Mouse (Mus musculus) thymus, postnatal 10 days (tissue): ENCODE measurements around the gene Thnsl1.
"Not testable (repeated sequence)": the region's sequence is repeated elsewhere in the genome, so short reads cannot be mapped to it uniquely, and the experiment has no call there.

Experiments used
- DNase-seq, 2 experiments: peaks; one replicate each; pipeline ENCODE4 v3.0.0; 2021; ENCODE audit warnings: low spot score in 2 of 2

Gene Thnsl1

DNA sequence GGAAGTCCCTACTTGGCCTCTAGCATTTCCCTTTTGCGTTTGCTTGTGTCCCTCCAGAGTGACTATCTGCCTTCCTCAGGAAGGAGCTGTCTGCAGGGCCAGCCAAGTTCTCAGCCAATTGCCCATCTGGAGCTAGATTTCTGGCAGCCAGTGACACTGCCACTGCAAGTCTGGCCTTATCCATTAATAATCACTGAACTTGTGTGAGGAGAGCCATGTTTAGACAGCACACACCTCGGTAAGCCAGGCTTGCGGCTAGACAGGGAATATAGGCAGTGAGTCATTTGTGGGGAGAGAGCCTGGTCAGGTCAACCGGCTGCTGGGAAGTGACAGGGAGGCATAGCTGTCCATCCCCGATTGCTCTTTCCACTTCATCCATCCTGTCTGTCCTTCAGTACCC lies 31.3 kb downstream of the Thnsl1 start:
- DNase-seq: no peak

DNA sequence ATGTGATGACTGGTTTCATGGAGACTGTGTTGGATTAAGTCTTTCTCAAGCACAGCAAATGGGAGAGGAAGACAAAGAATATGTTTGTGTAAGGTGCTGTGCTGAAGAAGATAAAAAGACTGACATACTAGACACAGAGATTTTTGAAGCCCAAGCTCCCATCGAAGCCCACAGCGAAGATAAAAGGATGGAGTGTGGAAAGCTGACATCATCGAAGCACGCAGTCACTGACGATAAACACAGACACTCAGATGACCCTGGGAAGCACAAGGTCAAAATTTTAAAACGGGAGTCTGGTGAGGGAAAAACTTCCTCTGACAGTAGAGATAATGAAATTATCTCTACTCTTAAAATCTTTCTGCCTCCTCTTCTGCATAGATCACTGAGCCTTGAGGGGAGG lies 38.6 kb downstream of the Thnsl1 start:
- not testable (repeated sequence) for DNase-seq

DNA sequence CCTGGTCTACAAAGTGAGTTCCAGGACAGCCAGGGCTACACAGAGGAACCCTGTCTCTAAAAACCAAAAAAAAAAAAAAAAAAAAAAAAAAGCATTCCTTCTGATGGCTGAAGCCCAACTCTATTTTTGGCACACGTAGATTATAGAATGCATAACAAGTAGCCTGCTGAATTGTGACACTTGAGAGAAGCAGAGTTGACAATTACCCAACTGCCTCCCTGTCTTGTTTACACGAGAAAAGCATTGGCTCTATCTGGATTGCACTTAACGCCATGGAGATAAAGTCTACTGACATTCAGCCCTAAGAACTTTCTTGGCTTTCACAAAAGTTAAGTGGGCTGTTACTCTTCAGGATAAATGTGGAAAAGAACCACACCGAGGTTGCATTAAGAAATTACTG lies 39.5 kb downstream of the Thnsl1 start:
- DNase-seq: no peak

DNA sequence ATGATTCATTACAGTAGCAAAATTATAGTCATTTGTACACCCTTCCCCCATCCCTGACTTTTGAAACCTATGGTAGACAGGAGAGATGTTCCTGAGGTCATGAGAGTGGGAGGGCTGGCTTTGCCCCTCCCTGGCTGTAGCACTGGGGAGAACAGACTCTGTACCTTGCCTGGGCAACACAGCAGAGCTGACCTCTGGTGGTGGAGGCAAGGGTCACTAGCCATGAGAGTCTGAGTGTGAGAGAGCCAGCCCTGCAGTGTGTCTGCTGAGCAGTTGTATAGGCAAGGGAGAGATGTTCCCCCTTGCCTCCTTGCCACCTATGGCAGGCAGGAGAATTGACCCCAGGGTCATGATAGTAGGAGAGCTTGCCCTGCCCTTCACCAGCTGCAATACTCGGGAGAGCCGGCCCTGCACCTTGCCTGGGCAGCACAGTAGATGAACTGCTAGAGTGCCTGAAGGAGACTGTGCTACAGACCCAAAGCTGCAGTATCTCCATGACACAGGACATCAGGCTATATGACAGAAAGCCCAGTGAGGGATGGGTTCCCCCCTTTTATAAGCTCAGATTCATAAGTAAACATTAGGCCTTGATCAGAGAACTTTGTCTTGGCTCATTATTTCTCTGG lies 40.1 kb downstream of the Thnsl1 start:
- DNase-seq: no peak

DNA sequence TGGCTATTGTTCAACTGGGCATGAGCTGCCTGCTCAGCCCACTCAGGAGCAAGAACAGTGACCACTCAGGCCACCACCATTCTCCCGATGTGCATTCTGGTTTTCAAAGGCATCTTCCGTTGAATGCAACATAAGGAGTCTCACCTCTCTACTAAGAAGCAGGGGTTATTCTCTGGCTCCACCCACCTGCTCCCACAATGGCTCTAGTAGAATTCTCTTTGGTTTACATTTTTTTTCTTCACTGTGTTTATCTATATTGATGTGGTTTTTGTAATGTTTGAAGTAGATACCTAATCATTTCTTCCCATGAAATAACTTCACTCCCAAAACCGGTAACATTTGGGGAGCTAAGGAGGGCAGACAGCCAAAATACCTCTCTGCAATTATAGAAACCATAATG lies 48.1 kb downstream of the Thnsl1 start:
- no peak for DNase-seq

DNA sequence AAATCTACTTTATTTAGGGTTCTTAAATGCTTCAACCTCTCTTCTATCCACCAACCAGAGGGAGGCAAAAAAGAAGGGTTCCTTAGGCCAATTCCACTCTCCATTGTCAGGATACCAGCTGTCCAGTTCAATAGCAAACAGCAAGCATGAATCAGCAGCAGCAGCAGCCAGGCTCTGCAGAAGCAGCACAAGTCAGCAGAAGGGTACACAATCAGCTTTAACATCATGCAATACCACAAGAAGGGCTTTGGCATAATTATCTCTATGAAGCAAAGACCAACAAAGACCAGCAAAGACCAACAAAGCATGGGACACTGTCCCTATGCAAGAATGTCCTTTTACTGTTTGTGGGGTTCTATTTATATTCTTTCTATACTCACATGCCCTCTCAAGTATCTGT lies 48.8 kb downstream of the Thnsl1 start:
- no peak for DNase-seq

DNA sequence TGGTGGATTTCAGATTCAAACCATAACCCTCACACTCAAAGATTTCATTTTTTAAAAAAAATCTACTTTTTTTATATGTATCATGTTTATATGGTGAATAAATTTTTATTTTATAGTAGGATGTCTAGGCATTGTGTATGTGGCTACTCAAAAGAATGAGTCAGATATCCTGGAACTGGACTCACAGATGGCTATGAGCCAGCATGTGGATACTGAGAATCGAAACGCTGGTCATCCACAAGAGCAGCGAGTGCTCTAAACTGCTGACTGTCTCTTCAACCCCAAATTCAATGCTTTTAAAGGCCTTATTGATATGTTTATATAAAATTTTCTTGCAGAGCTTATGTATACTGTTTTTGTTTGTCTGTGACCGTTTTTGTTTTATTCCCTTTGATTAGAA lies 52.8 kb downstream of the Thnsl1 start:
- no peak for DNase-seq

DNA sequence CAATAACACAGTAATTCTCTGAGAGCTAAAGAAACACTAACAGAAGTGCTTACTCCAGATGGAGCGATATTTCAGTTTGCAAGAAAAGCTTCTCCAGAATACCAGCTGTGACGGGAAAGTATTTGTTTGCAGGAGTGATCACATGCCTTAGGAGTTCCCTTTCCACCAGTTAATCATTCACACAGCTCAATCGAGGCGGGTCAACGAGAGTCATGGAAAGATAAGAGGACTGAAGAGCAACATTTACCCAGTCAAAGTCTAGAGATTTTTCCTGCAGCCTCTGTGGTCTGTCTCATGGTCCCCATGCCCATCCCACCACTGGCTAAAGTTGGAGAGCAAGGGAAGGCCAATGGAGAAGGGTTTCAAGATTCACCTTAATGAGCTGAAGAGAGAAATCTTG lies 53.6 kb downstream of the Thnsl1 start:
- no peak for DNase-seq

DNA sequence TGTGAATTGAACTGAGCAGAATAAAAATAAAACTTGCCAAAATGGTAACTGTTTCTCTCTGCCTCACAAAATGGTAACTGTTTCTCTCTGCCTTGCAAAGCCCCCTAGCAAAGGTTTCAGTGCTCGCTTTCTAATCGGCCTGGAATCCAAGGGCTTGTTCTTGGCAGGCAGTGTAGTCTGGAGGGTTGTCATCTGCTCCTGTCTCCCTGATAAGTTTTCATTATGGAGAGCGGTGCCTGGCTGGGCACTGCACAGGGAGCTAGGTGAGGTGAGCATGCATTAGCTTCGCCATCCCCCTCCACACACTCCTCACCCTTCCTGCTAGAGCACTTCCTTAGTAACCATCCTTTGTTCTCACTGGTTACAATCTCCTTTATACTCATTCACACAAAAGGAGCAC lies 54.5 kb downstream of the Thnsl1 start:
- DNase-seq: no peak

DNA sequence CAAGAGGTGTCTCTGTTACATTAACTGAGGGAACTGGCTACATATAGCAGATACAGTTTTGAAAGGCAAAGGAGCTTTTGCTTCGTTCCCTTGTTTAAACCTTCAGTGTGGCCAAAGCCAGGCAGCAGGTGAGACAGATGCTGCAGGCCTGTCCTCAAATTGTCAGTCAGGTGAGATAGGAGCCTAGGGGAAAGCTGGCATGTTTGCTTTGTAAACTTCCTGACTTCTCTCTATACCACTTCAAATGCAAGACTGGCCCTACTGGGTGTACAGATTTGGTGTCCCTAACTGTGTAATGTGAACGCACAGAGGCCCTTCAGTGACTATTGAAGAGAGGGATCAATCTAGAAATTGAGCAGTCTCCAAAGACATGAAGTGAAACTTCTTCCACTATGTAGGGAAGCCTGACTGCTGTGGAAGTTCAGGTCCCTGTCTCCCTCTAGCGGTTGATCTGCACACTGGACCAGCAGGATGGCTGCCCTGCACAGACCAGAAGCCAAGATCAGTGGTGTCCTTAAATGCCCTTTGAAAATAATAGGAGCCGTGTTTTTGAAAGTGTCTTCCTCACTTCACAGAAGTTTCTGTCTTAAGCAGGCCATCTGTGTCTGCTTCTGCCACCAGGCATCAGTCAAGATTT lies 56.0 kb downstream of the Thnsl1 start:
- DNase-seq: peak; percentile 5 to 54

DNA sequence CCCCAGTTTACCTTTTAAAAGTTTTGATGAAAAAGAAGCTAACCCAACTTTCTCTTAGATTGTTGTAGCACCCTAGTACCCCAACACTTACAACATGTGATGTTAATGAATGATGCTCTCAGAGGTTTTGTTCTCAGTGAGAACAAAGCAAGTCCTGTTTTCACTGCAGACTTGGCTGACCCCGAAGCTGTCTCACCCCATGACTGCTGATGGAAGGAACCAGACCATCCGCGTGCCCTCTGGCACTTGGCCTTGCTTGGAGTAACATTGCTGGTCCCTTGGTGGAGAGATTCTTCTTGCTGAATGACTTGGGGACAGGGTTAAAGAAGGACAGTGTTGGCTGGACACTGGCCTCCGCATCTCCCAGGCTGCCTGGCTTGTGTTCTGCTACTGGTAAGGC lies 58.5 kb downstream of the Thnsl1 start:
- DNase-seq: no peak
